In genomic region chr7:44952611-44953306, GRCm38 (mm10) we compare ENCODE assay signal across 8 mouse cellular contexts. TPM values are rescaled to one million over a fixed set of nuclear protein-coding genes. Genes with fewer than 3 reads are reported as not detected.
DNase-seq lines count a peak whose midpoint lies in the region; ATAC-seq and TF ChIP-seq lines count a peak whose summit lies in the region.

No protein-coding gene starts in this region.

- intact Hi-C loops in left cerebral cortex, adult 2 months (cut with DNase I), result no loop called here

- DNase-seq in adrenal gland, adult 2 months, result peak; percentile 97
- DNase-seq in embryo, embryonic 10.5 days (ENCODE audit: low spot score), result peak; percentile 97
- DNase-seq in gastrocnemius, postnatal 10 days, result peak; percentile 87
- DNase-seq in hindlimb bud, embryonic 11.5 days (ENCODE audit: extremely low spot score, low read depth, low spot score), result peak; percentile 86
- DNase-seq in left cerebral cortex, adult 2 months (ENCODE audit: extremely low spot score in 1 of 2, low spot score in 2 of 2), result peak; percentile 80 to 81
- peak; percentile 87 to 88 for DNase-seq in right cerebral cortex, adult 2 months (ENCODE audit: low spot score in 2 of 2)
- DNase-seq in urinary bladder, postnatal 25 days (ENCODE audit: low spot score), result peak; percentile 85

- no peak for TF ChIP-seq CTCF in left cerebral cortex, adult 2 months (IDR thresholded peaks at IDR 0.05)

- ATAC-seq in megakaryocyte, adult 5-6 weeks (ENCODE audit: poor library complexity, severe bottlenecking), result peak; percentile 89

- H3K4me3 ChIP-seq in left cerebral cortex, adult 2 months, result peak overlapping the region; percentile 51

- H3K27ac ChIP-seq in left cerebral cortex, adult 2 months, result peak overlapping the region; percentile 71

RNA-seq across cellular contexts. Expression of gene Tsks, which starts 9.8 kb away (rescaled TPM):
- not detected for total RNA-seq in adrenal gland, adult 2 months (2021)
- polyA plus RNA-seq in adrenal gland, adult 2 months (2012; rRNA removed), result 0.13 and 0.31 TPM in 2 replicates
- total RNA-seq in gastrocnemius, postnatal 10 days (2021), result not detected
- total RNA-seq in left cerebral cortex, adult 2 months (2021), result 1 to 10 TPM; 2.8 to 3.0 TPM
- total RNA-seq in megakaryocyte, adult 5-6 weeks (2015), result not detected in 2 replicates
- not detected in 2 replicates for total RNA-seq in megakaryocyte, adult 5-6 weeks (2017)

RNA-seq across cellular contexts. Expression of gene Cpt1c, which starts 21.9 kb away (rescaled TPM):
- total RNA-seq in adrenal gland, adult 2 months (2021), result 10 to 100 TPM in 1 of 2 experiments, 1 to 10 TPM in 1; 7.3 to 13.5 TPM
- polyA plus RNA-seq in adrenal gland, adult 2 months (2012; rRNA removed), result 29.6 and 37.5 TPM in 2 replicates
- total RNA-seq in gastrocnemius, postnatal 10 days (2021), result 1 to 10 TPM; 4.4 to 5.7 TPM
- 100 to 1,000 TPM in 1 of 2 experiments, 10 to 100 TPM in 1; 97.9 to 102 TPM for total RNA-seq in left cerebral cortex, adult 2 months (2021)
- not detected in 2 replicates for total RNA-seq in megakaryocyte, adult 5-6 weeks (2015)
- total RNA-seq in megakaryocyte, adult 5-6 weeks (2017), result 0.12 TPM in 1 of 2 replicates, not detected in the other

RNA-seq across cellular contexts. Expression of gene Ap2a1, which starts 23.5 kb away (rescaled TPM):
- total RNA-seq in adrenal gland, adult 2 months (2021), result 100 to 1,000 TPM in 1 of 2 experiments, 10 to 100 TPM in 1; 86.3 to 105 TPM
- polyA plus RNA-seq in adrenal gland, adult 2 months (2012; rRNA removed), result 119 and 121 TPM in 2 replicates
- 10 to 100 TPM; 59.0 to 65.0 TPM for total RNA-seq in gastrocnemius, postnatal 10 days (2021)
- 100 to 1,000 TPM; 327 to 331 TPM for total RNA-seq in left cerebral cortex, adult 2 months (2021)
- 33.2 and 36.1 TPM in 2 replicates for total RNA-seq in megakaryocyte, adult 5-6 weeks (2015)
- total RNA-seq in megakaryocyte, adult 5-6 weeks (2017), result 20.2 and 33.6 TPM in 2 replicates

RNA-seq across cellular contexts. Expression of gene Prmt1, which starts 33.6 kb away (rescaled TPM):
- 100 to 1,000 TPM; 166 to 234 TPM for total RNA-seq in adrenal gland, adult 2 months (2021)
- 101 and 122 TPM in 2 replicates for polyA plus RNA-seq in adrenal gland, adult 2 months (2012; rRNA removed)
- total RNA-seq in gastrocnemius, postnatal 10 days (2021), result 100 to 1,000 TPM; 267 to 271 TPM
- 100 to 1,000 TPM; 143 to 150 TPM for total RNA-seq in left cerebral cortex, adult 2 months (2021)
- 48.4 and 55.7 TPM in 2 replicates for total RNA-seq in megakaryocyte, adult 5-6 weeks (2015)
- total RNA-seq in megakaryocyte, adult 5-6 weeks (2017), result 40.0 and 42.9 TPM in 2 replicates

RNA-seq across cellular contexts. Expression of gene Irf3, which starts 44.7 kb away (rescaled TPM):
- 100 to 1,000 TPM; 105 to 130 TPM for total RNA-seq in adrenal gland, adult 2 months (2021)
- 93.3 and 98.1 TPM in 2 replicates for polyA plus RNA-seq in adrenal gland, adult 2 months (2012; rRNA removed)
- total RNA-seq in gastrocnemius, postnatal 10 days (2021), result 10 to 100 TPM; 26.5 to 35.8 TPM
- total RNA-seq in left cerebral cortex, adult 2 months (2021), result 10 to 100 TPM; 36.4 to 36.9 TPM
- 60.8 and 76.8 TPM in 2 replicates for total RNA-seq in megakaryocyte, adult 5-6 weeks (2015)
- 84.8 and 89.4 TPM in 2 replicates for total RNA-seq in megakaryocyte, adult 5-6 weeks (2017)

Comparison
In these comparisons a context has a peak if more than half of its experiments do, and no peak if none do; other contexts are left out.
1. Peak in every context shown above with its lines: DNase-seq, ATAC-seq, H3K4me3 ChIP-seq and H3K27ac ChIP-seq.
2. RNA of gene Cpt1c, which starts 21.9 kb away (total RNA-seq): 97.9 to 102 TPM in left cerebral cortex, adult 2 months; 7.3 to 13.5 TPM in adrenal gland, adult 2 months, 4.4 to 5.7 TPM in gastrocnemius, postnatal 10 days and 0.12 TPM in megakaryocyte, adult 5-6 weeks; every median in the first group is over 4 times any median in the second.